Mouse (Mus musculus): ENCODE measurements around the gene Slco2a1. TPM values are rescaled to one million over a fixed set of nuclear protein-coding genes. Genes with fewer than 3 reads are reported as not detected.
A peak's percentile ranks its signal among the peaks of the same experiment; 100 is the strongest.

Slco2a1 gene
- polyA plus RNA-seq, 1 experiment from 2014 or later = 5.6 TPM

DNA sequence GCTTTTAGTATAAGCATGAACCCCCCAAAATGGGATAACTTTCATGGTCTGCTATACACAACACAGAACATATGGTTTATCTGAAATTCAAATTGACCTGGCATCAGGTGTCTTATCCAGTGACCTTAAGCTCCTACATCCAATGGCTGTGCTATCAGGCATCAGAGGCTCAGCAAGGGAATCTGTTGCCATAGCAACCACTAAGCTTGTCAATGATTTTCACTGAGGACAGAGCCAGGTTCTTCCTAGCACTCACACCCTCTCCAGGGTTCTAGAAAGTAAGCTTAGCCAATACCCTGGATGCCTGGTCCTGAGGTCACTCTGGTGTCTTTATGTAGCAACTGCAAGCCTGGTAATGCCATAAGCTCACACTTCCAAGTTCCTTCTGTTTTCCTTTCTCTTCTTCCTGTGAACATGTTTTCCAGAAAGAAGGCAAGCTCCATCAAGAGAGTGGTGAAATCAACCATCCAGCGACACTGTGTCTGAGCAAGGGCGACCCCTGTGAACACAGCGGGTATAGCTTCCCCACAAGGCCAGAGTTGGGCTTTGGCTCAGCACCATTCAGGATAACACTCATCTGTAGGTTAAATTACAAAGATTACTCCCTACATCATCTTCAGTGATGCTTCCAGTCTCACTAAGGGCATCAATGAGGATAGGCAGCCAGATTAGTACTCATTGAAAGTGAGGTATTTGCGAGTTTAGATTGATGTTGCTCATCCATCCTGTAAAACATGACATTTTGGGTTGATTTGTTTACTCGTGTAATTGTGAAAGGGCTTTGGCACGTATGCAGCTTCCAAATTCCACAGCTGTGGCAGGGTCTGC lies 2.0 kb downstream of the Slco2a1 start:
- Histone ChIP-seq H3K27ac (no peak overlapping the region), H3K4me2 (no peak overlapping the region), H3K9me3 (replicated peaks) (no peaks in the 10 kb centered on the region), H3K9ac (no peak overlapping the region), H3K4me1 (peaks cover 14% of the 10 kb centered on the region; the same call in 1 of the 2 replicates), H3K36me3 (no peaks in the 10 kb centered on the region), H3K27me3 (peaks cover 4% of the 10 kb centered on the region; the same call in 1 of the 2 replicates), H3K4me3 (replicated peaks) (no peak overlapping the region)
- ATAC-seq (replicated peaks; ENCODE audit: low FRiP score) = no peak
- WGBS = 59% methylated on average over 6 of the region's 6 CpGs

DNA sequence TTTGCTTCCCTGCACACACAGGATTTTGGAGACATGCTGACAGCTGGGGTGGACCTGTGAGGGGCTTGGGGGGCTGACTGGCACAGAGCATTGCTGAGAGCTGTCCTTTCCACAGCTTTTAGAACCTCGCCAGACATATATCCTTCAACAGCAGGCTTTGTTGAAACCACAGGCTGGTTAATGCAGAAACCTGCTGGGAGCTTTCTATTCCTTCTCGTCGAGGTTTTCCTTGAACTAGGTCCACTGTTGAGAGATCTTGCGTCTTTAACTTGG lies 2.6 kb downstream of the Slco2a1 start:
- H3K9ac ChIP-seq = no peak overlapping the region
- H3K27me3 ChIP-seq = peaks cover 4% of the 10 kb centered on the region; the same call in 1 of the 2 replicates
- no peak overlapping the region for H3K4me2 ChIP-seq
- H3K4me3 ChIP-seq (replicated peaks) = no peak overlapping the region
- H3K27ac ChIP-seq = no peak overlapping the region
- H3K36me3 ChIP-seq = no peaks in the 10 kb centered on the region
- peaks cover 17% of the 10 kb centered on the region; the same call in 1 of the 2 replicates for H3K4me1 ChIP-seq
- WGBS = 90% methylated on average over 4 of the region's 4 CpGs
- no peaks in the 10 kb centered on the region for H3K9me3 ChIP-seq (replicated peaks)
- ATAC-seq (replicated peaks; ENCODE audit: low FRiP score) = no peak

DNA sequence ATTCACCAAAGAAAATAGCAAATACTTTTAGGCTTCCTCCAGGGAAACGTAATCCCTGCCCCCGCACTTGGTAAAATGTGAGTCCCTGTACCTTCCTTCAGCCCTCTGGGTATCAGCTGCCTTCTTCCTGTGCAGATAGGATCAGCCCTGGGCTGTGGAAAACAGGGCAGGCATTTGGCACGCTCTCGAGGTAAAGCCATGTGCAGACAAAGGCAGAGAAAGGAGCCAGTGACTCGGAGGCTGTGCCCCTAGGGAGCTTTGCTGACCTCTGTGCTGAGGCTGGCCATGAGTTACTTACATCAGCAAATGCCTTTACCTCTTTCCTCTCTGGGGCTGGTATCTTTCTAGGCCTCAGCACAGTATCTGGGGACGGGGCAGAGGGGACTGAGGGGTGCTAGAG lies 4.4 kb downstream of the Slco2a1 start:
- ATAC-seq (replicated peaks; ENCODE audit: low FRiP score) = no peak
- Histone ChIP-seq H3K9me3 (replicated peaks) (no peaks in the 10 kb centered on the region), H3K9ac (no peak overlapping the region), H3K36me3 (no peaks in the 10 kb centered on the region), H3K4me3 (replicated peaks) (no peak overlapping the region), H3K4me2 (no peak overlapping the region), H3K4me1 (peaks cover 23% of the 10 kb centered on the region), H3K27me3 (peaks cover 4% of the 10 kb centered on the region; the same call in 1 of the 2 replicates), H3K27ac (0 out of 2 replicates have a peak overlapping the region, but pooled peaks have one; percentile 13)
- WGBS = 41% methylated on average over 6 of the region's 6 CpGs

DNA sequence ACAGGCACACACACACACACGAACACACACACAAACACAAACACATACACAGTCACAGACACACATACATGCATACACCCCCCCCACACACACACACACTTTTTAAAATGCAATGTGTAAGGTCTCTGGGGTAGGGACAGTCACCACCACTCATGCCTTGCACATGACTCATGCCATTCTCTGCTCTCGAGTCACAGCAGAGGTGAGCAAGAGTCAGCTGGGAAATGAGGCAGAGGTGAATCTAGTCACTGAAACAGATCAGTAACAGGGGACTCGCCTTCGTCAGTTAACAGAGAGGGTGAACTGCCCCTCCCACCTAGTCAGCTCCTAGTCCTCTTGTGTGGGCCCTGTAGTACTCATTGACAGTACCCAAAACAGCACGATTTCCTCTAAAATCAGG lies 5.3 kb downstream of the Slco2a1 start:
- no peak overlapping the region for H3K4me3 ChIP-seq (replicated peaks)
- no peak overlapping the region for H3K9ac ChIP-seq
- H3K36me3 ChIP-seq = no peaks in the 10 kb centered on the region
- 68% methylated on average over 5 of the region's 5 CpGs for WGBS
- H3K4me2 ChIP-seq = no peak overlapping the region
- ATAC-seq (replicated peaks; ENCODE audit: low FRiP score) = no peak
- H3K27ac ChIP-seq = no peak overlapping the region
- peaks cover 4% of the 10 kb centered on the region; the same call in 1 of the 2 replicates for H3K27me3 ChIP-seq
- H3K9me3 ChIP-seq (replicated peaks) = no peaks in the 10 kb centered on the region
- H3K4me1 ChIP-seq = peaks cover 23% of the 10 kb centered on the region

DNA sequence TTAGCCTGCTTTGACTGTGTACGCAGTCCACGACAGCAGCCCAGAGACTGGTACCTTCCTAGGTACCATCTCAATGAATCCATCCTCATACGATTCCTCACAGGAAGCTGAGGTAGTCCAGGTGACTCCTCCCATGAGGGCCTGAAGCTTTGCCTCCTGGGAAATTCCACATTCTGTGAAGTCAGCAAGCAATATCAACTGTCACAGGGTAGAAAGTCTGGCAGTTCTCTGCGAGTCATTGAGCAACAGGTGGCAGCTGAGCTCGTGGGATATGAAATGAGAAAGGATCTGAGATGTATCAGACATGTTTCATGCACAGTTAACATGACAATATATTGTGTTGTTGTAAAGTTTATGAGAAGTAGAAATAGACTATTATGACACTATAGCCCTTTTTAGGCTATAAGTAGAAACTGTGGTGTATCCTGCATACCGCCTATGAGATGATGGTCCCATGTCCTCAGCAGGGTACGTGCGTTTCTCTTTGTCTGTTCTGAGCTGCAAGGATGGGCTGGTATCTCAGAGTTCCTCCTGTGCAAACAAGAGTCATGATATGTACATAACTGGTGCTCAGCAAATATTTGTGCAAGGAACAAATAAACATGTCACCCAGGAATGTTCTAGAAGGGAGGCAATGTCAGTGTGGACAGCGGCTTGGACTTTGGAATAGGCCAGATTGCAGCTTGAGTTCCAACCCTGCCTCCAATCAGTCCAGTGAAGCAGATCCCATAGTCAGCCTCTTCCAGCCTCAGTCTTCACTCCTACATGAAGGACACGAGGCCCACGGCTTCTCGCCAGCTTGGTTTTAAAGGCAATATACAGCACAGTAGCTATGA lies 7.5 kb downstream of the Slco2a1 start:
- Histone ChIP-seq H3K9me3 (replicated peaks) (no peaks in the 10 kb centered on the region), H3K4me3 (replicated peaks) (no peak overlapping the region), H3K36me3 (no peaks in the 10 kb centered on the region), H3K9ac (no peak overlapping the region), H3K27ac (no peak overlapping the region), H3K27me3 (peaks cover 8% of the 10 kb centered on the region; the same call in 1 of the 2 replicates), H3K4me1 (peaks cover 23% of the 10 kb centered on the region), H3K4me2 (no peak overlapping the region)
- WGBS = 61% methylated on average over 12 of the region's 12 CpGs
- ATAC-seq (replicated peaks; ENCODE audit: low FRiP score) = 0 out of 2 replicates have a peak, but pooled peaks have one; percentile 9

DNA sequence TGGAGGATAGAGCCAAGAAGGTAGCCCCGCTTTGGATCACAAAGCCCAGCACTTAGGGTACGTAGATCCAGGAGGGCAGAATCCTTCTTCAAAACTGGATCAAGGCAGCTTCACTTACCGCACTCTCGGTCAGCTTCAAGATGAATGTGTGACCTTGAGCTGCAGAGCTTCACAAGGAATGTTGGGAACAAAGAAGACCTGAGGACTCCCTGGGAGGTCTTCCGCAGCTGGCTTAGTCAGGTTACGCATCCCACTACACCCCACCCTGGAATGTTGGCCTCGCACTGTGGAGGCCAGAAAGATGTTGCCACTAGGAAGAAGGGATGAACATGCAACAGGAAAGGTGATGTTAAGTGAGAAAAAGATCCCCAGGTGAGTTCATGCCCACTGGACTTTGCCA lies 11.9 kb downstream of the Slco2a1 start:
- H3K36me3 ChIP-seq = no peaks in the 10 kb centered on the region
- no peak overlapping the region for H3K4me2 ChIP-seq
- H3K4me1 ChIP-seq = peaks cover 10% of the 10 kb centered on the region
- WGBS = 80% methylated on average over 7 of the region's 7 CpGs
- no peak for ATAC-seq (replicated peaks; ENCODE audit: low FRiP score)
- peaks cover 8% of the 10 kb centered on the region; the same call in 1 of the 2 replicates for H3K27me3 ChIP-seq
- H3K27ac ChIP-seq = no peak overlapping the region
- no peak overlapping the region for H3K9ac ChIP-seq
- no peaks in the 10 kb centered on the region for H3K9me3 ChIP-seq (replicated peaks)
- H3K4me3 ChIP-seq (replicated peaks) = no peak overlapping the region

DNA sequence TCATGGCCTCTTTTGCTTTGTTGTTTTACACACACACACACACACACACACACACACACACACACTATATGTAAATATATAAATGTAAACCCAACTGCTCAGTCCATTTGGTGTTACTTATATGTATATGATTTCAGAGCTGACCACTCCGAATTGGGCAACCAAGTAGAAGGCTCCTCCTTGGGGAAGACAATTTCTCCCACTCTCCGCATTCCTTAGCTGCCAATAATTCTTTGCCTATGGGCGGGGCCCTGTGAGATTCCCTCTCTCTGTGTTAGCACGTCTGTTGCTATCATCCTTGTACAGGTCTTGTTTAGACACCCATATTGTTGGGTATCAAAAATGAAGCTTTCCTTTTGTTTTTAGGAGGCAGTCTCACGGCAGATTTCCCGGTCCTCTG lies 15.8 kb downstream of the Slco2a1 start:
- Histone ChIP-seq H3K4me2 (no peak overlapping the region), H3K9me3 (replicated peaks) (no peaks in the 10 kb centered on the region), H3K27ac (no peak overlapping the region), H3K4me3 (replicated peaks) (no peak overlapping the region), H3K36me3 (no peaks in the 10 kb centered on the region), H3K27me3 (peaks cover 18% of the 10 kb centered on the region), H3K9ac (no peak overlapping the region), H3K4me1 (peaks cover 19% of the 10 kb centered on the region)
- ATAC-seq (replicated peaks; ENCODE audit: low FRiP score) = no peak
- WGBS = 82% methylated on average over 6 of the region's 6 CpGs

DNA sequence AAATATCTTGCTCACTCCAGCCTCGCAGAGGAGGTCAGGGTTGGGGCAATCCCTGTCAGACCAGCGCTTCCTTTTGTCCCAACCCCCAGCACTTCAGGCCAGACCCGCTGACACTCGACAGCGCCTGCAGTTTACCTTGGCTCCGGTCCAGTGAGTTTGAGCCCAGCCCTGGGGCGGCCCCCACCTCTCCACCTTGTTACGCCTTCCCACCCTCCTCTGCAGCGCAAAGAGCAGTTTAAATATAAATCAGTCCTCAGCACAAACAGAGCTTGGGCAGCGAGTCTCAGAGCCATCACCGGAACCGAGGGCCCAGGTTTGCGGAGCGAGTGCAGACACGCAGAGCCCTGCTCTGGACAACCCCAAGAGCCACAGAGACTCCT lies 19.2 kb downstream of the Slco2a1 start:
- H3K4me2 ChIP-seq = peak overlapping the region; percentile 96
- H3K27me3 ChIP-seq = peaks cover 26% of the 10 kb centered on the region
- under 1% methylated on average over 15 of the region's 15 CpGs for WGBS
- H3K9me3 ChIP-seq (replicated peaks) = no peaks in the 10 kb centered on the region
- H3K36me3 ChIP-seq = no peaks in the 10 kb centered on the region
- peak overlapping the region; percentile 82 for H3K27ac ChIP-seq
- H3K4me1 ChIP-seq = peaks cover 19% of the 10 kb centered on the region
- peak overlapping the region; percentile 51 for H3K4me3 ChIP-seq (replicated peaks)
- peak; percentile 91 for ATAC-seq (replicated peaks; ENCODE audit: low FRiP score)
- peak overlapping the region; percentile 60 for H3K9ac ChIP-seq

DNA sequence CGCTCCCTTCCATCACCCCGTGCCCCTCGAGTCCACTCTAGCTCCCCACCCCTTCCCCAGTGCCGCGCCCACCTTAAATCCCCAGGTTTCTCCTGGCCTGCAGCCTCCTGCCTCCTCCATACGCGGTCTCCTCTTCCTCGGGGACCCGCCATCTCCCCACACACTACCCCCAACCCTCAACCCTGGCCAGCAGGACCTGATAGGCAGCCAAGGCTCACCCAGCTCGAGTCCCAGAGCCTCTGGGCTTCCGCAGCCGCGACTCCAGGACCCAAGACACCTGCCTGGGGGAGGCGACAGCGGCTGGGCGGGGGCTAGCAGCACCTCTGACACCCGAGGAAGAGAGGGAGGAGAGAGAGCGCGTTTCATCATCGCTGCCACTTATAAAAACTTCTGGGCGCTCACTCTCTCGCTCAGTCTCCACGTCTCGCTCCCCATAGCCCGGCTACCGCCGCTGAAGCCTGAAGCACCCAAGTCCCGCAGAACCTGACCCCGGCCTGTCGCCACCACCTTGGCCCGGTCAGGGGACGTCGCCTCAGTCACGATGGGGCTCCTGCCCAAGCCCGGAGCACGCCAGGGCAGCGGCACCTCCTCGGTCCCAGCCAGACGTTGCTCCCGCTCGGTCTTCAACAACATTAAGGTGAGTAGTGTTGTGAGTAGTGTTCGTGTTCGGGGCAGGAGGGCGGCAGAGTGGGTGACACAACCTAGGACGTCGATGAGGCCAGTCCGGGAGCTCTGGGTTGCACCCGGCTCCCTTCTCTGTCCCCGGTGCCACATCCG lies 19.8 kb downstream of the Slco2a1 start:
- H3K27ac ChIP-seq = peak overlapping the region; percentile 82
- peak; percentile 57 for ATAC-seq (replicated peaks; ENCODE audit: low FRiP score)

DNA sequence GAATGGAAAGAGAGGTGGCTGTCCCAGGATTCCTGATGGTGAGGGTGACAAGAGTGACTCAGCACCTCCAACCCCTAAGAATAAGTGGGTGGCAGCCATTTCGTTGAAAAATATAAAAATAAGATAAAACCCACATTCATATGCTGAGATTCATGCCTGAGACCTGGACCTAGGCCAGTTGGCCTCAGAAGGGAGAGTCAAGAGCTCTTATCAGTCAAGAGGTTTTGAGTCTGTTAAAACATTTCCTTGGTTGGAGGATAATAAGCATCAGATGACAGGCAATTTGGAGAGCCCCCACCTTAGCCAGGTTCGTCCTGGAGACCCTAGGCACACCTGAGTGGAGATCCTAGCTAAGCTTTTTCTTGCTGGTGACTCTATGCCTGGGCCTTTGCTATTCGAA lies 21.6 kb downstream of the Slco2a1 start:
- H3K4me1 ChIP-seq = peaks cover 19% of the 10 kb centered on the region
- H3K27me3 ChIP-seq = peaks cover 26% of the 10 kb centered on the region
- no peaks in the 10 kb centered on the region for H3K9me3 ChIP-seq (replicated peaks)
- no peak overlapping the region for H3K4me2 ChIP-seq
- H3K36me3 ChIP-seq = no peaks in the 10 kb centered on the region
- H3K4me3 ChIP-seq (replicated peaks) = no peak overlapping the region
- no peak overlapping the region for H3K27ac ChIP-seq
- 75% methylated on average over 3 of the region's 3 CpGs for WGBS
- H3K9ac ChIP-seq = no peak overlapping the region
- no peak for ATAC-seq (replicated peaks; ENCODE audit: low FRiP score)

More for the DNA sequence above, 19.8 kb downstream of the Slco2a1 start:
- Histone ChIP-seq H3K4me3 (replicated peaks) (peak overlapping the region; percentile 51), H3K27me3 (peaks cover 26% of the 10 kb centered on the region), H3K9ac (peak overlapping the region; percentile 60), H3K4me1 (peaks cover 19% of the 10 kb centered on the region), H3K4me2 (peak overlapping the region; percentile 96), H3K36me3 (no peaks in the 10 kb centered on the region), H3K9me3 (replicated peaks) (no peaks in the 10 kb centered on the region)
- 1% methylated on average over 50 of the region's 50 CpGs for WGBS

DNA sequence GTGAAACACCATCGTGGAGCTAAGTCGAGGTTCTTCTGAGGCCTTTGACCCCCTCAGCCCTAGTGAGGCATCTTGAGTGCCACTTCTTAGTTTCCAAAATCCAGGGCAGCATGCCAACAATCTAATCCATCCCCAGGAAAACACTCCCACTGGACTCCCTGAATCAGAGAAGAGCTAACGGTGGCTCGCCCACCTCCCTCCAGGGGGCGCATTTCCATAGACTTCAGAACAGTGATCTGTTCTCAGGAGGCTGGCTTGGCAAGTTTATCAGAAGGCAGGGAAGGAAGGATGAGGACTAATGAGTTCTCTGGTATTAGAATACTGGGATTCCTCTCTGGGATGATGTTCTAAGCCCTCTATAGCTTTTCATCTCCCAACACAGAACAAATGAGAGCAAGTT lies 24.9 kb downstream of the Slco2a1 start:
- Histone ChIP-seq H3K4me1 (peaks cover 4% of the 10 kb centered on the region), H3K4me2 (no peak overlapping the region), H3K9ac (no peak overlapping the region), H3K4me3 (replicated peaks) (no peak overlapping the region), H3K9me3 (replicated peaks) (no peaks in the 10 kb centered on the region), H3K36me3 (no peaks in the 10 kb centered on the region), H3K27ac (no peak overlapping the region), H3K27me3 (peaks cover 23% of the 10 kb centered on the region)
- no peak for ATAC-seq (replicated peaks; ENCODE audit: low FRiP score)
- 13% methylated on average over 5 of the region's 5 CpGs for WGBS
